Mouse (Mus musculus) retina, adult 2 months (tissue): Measurements from ENCODE around the gene Fbh1.
"Not testable (repeated sequence)": the region's sequence is repeated elsewhere in the genome, so short reads cannot be mapped to it uniquely, and the experiment has no call there.

Experiments used
- DNase-seq: peaks from one replicate; pipeline ENCODE4 v3.0.0-alpha.2; 2012; ENCODE audit warnings: low read depth, low spot score

The Fbh1 gene

DNA sequence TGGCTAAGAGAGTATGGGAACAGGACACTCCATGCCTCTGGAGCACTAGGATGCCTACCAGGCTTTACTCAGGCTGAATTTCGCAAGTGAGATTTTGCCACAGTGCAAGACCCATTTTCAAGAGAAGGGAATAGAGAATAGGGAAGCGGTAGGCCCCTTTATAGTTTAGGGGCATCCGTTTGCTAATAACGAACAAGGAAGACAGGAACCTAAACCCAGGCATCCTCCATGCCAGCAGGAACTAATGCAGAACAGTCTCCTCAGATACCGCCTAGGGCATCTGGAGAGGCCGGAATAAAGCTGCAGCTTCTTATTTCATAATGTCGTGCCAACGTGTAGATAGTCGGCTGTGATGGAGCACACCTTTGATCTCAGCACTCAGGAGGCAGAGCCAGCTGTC, 54.8 kb downstream of the Fbh1 start:
- DNase-seq, result no peak

GRCm38 (mm10) chr2:11718573-11718972, 58.8 kb downstream of the Fbh1 start:
- DNase-seq, result no peak

- DNase-seq, result no peak
These were observed 62.8 kb downstream of the Fbh1 start for GRCm38 (mm10) chr2:11714535-11714934.

DNA sequence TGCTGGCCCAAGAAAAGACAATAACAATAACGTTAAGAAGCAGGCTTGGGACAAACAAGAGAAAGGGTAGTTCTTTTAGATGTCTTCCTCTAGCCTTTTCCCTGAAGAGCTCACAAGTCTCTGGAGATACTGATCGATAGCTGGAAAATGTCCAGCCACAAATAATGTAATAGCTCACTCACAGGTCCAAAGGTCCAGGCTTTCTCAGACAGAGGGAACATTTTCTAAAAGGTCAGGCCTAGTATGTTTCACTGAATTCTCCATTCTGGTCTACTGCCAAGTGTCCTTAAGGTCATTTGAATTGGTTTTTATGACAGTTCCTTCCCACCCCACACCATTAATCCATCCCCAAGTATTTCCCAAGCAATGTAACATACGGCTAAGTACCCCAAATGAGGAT, 64.4 kb downstream of the Fbh1 start:
- no peak for DNase-seq

GRCm38 (mm10) chr2:11712483-11712990, 64.8 kb downstream of the Fbh1 start:
- DNase-seq, result no peak

- not testable (repeated sequence) for DNase-seq
These were observed 67.3 kb downstream of the Fbh1 start for GRCm38 (mm10) chr2:11710101-11710500.

GRCm38 (mm10) chr2:11708538-11708937, 68.8 kb downstream of the Fbh1 start:
- DNase-seq, result no peak

DNA sequence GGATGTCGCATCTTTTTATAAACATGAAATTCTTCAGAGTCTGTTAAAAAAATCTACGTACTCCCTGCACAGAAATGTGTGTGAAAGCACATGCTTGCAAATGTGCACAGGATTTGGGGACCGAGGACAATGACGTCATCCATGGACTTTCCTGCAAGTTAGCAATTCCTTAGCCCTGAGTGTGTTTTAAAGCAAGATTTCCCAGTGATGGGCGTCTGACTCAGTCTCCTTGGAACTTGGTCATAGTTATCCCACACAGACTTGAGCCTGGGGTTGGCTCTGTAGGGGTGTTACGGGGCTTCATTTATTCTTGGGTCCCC, 70.7 kb downstream of the Fbh1 start:
- no peak for DNase-seq

DNA sequence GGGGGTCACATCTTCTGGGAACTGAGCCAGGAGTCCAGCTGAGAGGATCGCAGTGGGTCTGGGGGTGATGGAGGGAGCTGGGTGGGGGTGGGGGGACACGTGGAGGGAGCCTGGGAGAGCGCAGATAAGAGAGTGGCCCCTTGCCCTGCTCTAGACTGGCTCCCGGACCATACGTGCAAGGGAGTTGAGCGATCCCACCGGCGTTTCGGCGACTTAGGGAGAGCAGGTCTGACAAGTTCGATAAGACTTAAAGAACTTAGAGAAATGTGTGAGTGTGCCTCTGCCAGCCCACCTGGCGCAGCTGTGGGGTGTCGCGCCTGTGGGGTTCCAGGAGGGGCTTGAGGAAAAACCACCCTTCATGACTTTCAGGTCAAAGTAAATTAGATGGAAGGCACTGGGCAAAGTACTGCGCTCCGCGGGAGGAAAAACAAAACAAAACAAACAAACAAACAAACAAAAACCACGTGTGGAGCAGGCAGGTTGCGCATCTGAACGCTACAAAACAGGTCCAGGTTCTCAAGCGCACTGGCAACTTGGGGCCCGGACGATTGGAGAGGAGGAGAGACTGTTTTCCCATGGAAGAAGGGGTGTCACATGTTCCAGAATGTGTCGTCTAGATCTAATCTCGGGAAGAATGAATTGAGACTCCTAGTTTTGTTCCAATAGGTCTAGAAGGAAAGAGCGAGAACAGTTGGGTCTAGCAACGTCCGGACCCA, 71.2 kb downstream of the Fbh1 start:
- no peak for DNase-seq

- DNase-seq, result no peak
These were observed 72.0 kb downstream of the Fbh1 start, which contains the start of gene Il15ra for GRCm38 (mm10) chr2:11705201-11706025. Il15ra (plus strand) TSS chr2:11705290.

- DNase-seq, result no peak
These were observed 77.5 kb downstream of the Fbh1 start for GRCm38 (mm10) chr2:11699905-11700304.

DNA sequence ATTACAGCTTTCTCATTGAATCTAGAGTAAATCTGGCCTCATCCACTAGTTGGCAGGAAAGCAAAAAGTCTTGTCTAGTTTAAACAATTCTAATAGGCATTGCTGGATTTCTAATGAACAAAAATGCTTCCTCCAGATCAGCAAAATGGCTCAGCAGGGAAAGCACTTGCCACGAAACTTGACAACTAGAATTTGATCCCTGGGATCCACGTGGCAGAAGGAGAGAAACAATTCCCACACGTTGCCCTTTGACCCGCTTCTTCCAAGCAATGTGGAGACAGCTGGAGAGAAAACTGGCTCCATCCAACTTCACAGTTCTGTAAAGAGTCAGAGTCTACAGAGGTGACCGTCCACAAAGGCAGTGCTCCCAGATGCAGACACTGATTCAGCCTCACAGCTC, 78.4 kb downstream of the Fbh1 start:
- no peak for DNase-seq

- DNase-seq, result no peak
These were observed 81.5 kb downstream of the Fbh1 start for GRCm38 (mm10) chr2:11695867-11696266.

- no peak for DNase-seq
These were observed 83.3 kb downstream of the Fbh1 start for GRCm38 (mm10) chr2:11694104-11694503.

DNA sequence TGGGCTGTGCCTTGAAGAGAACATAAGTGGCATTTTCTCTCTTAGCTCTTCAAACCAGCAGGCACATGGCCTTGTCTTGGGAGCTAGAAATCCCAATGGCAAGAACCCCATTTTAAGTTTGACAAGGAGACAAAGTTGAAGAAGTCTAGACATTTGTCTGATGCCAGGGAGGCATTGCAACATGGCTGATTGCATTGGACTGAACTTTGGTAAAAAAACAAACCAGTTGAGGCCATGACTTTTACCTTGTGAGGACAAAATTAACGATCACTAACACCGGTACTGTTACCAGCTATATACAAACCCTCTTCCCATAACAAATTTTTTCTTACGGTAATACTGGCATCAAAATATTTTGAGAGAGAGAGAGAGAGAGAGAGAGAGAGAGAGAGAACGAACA, 84.0 kb downstream of the Fbh1 start:
- no peak for DNase-seq
